Mouse (Mus musculus) monocyte, adult 2 months (primary cell): ENCODE results near the gene Krt42.
"Not testable (repeated sequence)": the region's sequence is repeated elsewhere in the genome, so short reads cannot be mapped to it uniquely, and the experiment has no call there.

Experiments
- DNase-seq, 2 experiments: peaks; one replicate each; pipeline ENCODE4 v3.0.0; 2022; ENCODE audit warnings: low spot score in 2 of 2, low read depth in 1 of 2

Krt42 gene

GRCm38 (mm10) chr11:100281596-100282544, 12.2 kb upstream of the Krt42 start:
- peak; percentile 26 to 63 for DNase-seq

GRCm38 (mm10) chr11:100278759-100279158, 9.1 kb upstream of the Krt42 start:
- DNase-seq: no peak

GRCm38 (mm10) chr11:100277726-100278480, 8.2 kb upstream of the Krt42 start:
- DNase-seq: no peak

GRCm38 (mm10) chr11:100275466-100275865, 5.8 kb upstream of the Krt42 start:
- no peak for DNase-seq

GRCm38 (mm10) chr11:100274719-100275118, 5.0 kb upstream of the Krt42 start:
- no peak for DNase-seq

- no peak for DNase-seq
These were observed 2.2 kb upstream of the Krt42 start for GRCm38 (mm10) chr11:100271878-100272277.

GRCm38 (mm10) chr11:100262058-100262980, 7.4 kb downstream of the Krt42 start:
- no peak for DNase-seq

GRCm38 (mm10) chr11:100261235-100261605, 8.5 kb downstream of the Krt42 start:
- no peak for DNase-seq

- DNase-seq: no peak
These were observed 9.0 kb downstream of the Krt42 start, which contains the start of gene Krt17 for GRCm38 (mm10) chr11:100260514-100261234. Gene Krt17, minus strand, starts transcription at chr11:100261029.

GRCm38 (mm10) chr11:100259079-100259478, 10.6 kb downstream of the Krt42 start:
- no peak for DNase-seq

- DNase-seq: no peak
These were observed 11.7 kb downstream of the Krt42 start for GRCm38 (mm10) chr11:100257967-100258366.

- no peak for DNase-seq
These were observed 14.2 kb downstream of the Krt42 start for GRCm38 (mm10) chr11:100255514-100255913.

- DNase-seq: no peak
These were observed 15.1 kb downstream of the Krt42 start for GRCm38 (mm10) chr11:100254360-100255090.

- DNase-seq: no peak
These were observed 20.7 kb downstream of the Krt42 start, which contains the start of gene Krt16 for GRCm38 (mm10) chr11:100248852-100249465. Gene Krt16, minus strand, starts transcription at chr11:100248902.

GRCm38 (mm10) chr11:100246471-100246870, 23.2 kb downstream of the Krt42 start:
- DNase-seq: not testable (repeated sequence)

GRCm38 (mm10) chr11:100240272-100240671, 29.4 kb downstream of the Krt42 start:
- not testable (repeated sequence) for DNase-seq

- DNase-seq: no peak
These were observed 47.9 kb downstream of the Krt42 start for GRCm38 (mm10) chr11:100221741-100222140.

- DNase-seq: no peak
These were observed 50.4 kb downstream of the Krt42 start for GRCm38 (mm10) chr11:100219304-100219703.
